Mouse (Mus musculus) stomach, embryonic 14.5 days (tissue): ENCODE data around the gene Mllt6. TPM values are rescaled to one million over a fixed set of nuclear protein-coding genes. Genes with fewer than 3 reads are reported as not detected.

ENCODE experiments used
- ATAC-seq: fragments of 200-750 bp; cut with Nextera tagmentation; 2 replicates; pipeline ENCODE4 v1.8.0; 2017; ENCODE audit warnings: low read depth, moderate TSS enrichment; ENCODE audit not compliant: insufficient number of reproducible peaks, insufficient read depth, low FRiP score
- H3K27ac ChIP-seq: fragments of 300-500 bp; sonication (generic); 2 replicates; pipeline ENCODE4 v1.5.1; 2014; ENCODE audit warnings: mild to moderate bottlenecking, low read length, moderate library complexity, mixed read lengths
- H3K27me3 ChIP-seq: fragments of 300-500 bp; sonication (generic); 2 replicates; pipeline ENCODE4 v1.6.1; 2014; ENCODE audit warnings: low read length, control low read depth, mixed read lengths; ENCODE audit not compliant: control insufficient read depth, insufficient read depth
- H3K36me3 ChIP-seq: fragments of 300-500 bp; sonication (generic); 2 replicates; pipeline ENCODE4 v1.6.1; 2014; ENCODE audit warnings: mild to moderate bottlenecking, control low read depth, low read length, moderate library complexity, mixed read lengths; ENCODE audit not compliant: control insufficient read depth, insufficient read depth
- H3K4me1 ChIP-seq: fragments of 300-500 bp; sonication (generic); 2 replicates; pipeline ENCODE4 v1.6.1; 2014; ENCODE audit warnings: low read length, control low read depth, mixed read lengths; ENCODE audit not compliant: control insufficient read depth, insufficient read depth
- H3K4me2 ChIP-seq: fragments of 300-500 bp; sonication (generic); replicated peaks from 2 replicates; pipeline ENCODE4 v1.6.1; 2014; ENCODE audit warnings: low read depth, low read length, control low read depth
- H3K4me3 ChIP-seq: fragments of 300-500 bp; sonication (generic); 2 replicates; pipeline ENCODE4 v1.5.1; 2014; ENCODE audit warnings: low read depth, low read length, control low read depth
- H3K9ac ChIP-seq: fragments of 300-500 bp; sonication (generic); replicated peaks from 2 replicates; pipeline ENCODE4 v1.6.1; 2014; ENCODE audit warnings: low read depth, mild to moderate bottlenecking, control low read depth, low read length, moderate library complexity, mixed read lengths
- H3K9me3 ChIP-seq: fragments of 300-500 bp; sonication (generic); 2 replicates; pipeline ENCODE4 v1.6.1; 2016; ENCODE audit warnings: low read depth, low read length, control low read depth; ENCODE audit not compliant: control insufficient read depth
- WGBS: fragments of 180-500 bp; shearing (Covaris S2); extraction: QIAGEN DNeasy Blood & Tissue Kit; methylation state at CpG from one replicate; pipeline ENCODE4 v1.1.7; 2014; 5-methylcytosine and 5-hydroxymethylcytosine counted together
- polyA plus RNA-seq: library from polyadenylated mRNA; unstranded; fragments of >200 nt; fragmentation: Nextera tagmentation; extraction: Ambion mirVana; gene quantifications from 2 replicates; pipeline ENCODE4 v1.2.1, GENCODE M21; 2014

Gene Mllt6
- polyA plus RNA-seq, 1 experiment from 2014 or later = 4.3 TPM

DNA sequence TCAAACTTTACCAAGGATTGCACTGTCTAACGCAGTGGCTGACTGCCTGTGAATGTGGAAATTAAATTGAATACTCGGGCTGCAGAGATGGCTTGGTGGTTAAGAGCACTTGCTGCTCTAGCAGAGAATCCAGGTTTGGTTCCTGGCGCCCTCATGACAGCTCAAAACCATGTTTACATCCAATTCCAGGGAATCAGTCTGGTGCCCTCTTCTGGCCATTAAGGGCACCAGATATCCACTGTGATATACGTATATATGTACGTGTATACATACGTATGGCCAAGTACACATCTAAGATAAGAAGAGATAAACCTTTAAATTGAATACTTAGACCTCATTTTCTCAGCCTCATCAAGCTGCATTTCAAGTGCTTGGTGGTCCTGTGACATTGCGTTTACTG, 3.0 kb downstream of the Mllt6 start:
- no peaks in the 10 kb centered on the region for H3K27me3 ChIP-seq
- H3K4me1 ChIP-seq = peaks cover 31% of the 10 kb centered on the region
- H3K4me2 ChIP-seq = no peak overlapping the region
- 91% methylated on average over 7 of the region's 7 CpGs for WGBS
- no peaks in the 10 kb centered on the region for H3K9me3 ChIP-seq
- no peak overlapping the region; the same call in 1 of the 2 replicates for H3K27ac ChIP-seq
- H3K9ac ChIP-seq = no peak overlapping the region
- H3K36me3 ChIP-seq = peaks cover 49% of the 10 kb centered on the region
- ATAC-seq = no peak
- H3K4me3 ChIP-seq = no peak overlapping the region

DNA sequence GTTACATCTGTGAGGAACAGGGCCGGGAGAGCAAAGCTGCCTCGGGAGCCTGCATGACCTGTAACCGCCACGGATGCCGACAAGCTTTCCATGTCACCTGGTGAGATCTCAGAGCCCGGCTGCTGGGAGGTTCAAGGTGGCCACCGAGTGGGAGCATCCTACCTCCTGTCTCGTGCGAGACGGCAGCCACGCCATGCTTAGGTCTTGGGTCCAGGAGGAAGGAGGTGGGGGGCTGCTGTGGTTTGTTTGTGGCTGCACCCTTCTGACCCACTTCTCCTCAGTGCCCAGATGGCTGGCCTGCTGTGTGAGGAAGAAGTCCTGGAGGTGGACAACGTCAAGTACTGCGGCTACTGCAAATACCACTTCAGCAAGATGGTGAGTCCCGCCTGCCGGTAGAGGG, 3.6 kb downstream of the Mllt6 start:
- Histone ChIP-seq H3K4me2 (no peak overlapping the region), H3K36me3 (peaks cover 53% of the 10 kb centered on the region), H3K27me3 (no peaks in the 10 kb centered on the region), H3K9me3 (no peaks in the 10 kb centered on the region), H3K9ac (no peak overlapping the region), H3K4me3 (no peak overlapping the region), H3K4me1 (peaks cover 25% of the 10 kb centered on the region), H3K27ac (no peak overlapping the region)
- no peak for ATAC-seq
- WGBS = 86% methylated on average over 15 of the region's 15 CpGs

DNA sequence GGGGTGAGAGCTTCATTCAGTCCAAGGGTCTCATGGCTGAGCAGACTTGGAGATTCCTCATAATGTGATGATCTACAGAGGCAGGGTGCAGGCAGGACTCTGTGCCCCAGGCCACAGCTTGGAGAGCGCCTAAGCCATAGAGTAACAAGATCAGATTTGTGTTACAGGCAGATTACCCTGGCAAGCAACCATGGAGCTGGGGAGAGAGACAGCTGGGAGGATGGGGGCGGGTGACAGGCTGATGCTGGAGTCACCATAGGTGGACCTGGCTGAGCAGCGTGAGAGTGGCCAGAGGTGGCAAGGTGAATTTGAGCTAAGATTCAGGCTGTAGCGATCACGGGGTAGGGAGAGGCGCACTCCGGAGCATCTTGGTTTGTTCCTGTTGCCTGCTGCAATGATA, 4.9 kb downstream of the Mllt6 start:
- WGBS = 85% methylated on average over 7 of the region's 7 CpGs
- no peaks in the 10 kb centered on the region for H3K9me3 ChIP-seq
- no peak overlapping the region for H3K27ac ChIP-seq
- ATAC-seq = no peak
- H3K4me2 ChIP-seq = no peak overlapping the region
- H3K4me1 ChIP-seq = peaks cover 19% of the 10 kb centered on the region
- no peak overlapping the region for H3K4me3 ChIP-seq
- H3K9ac ChIP-seq = no peak overlapping the region
- no peaks in the 10 kb centered on the region for H3K27me3 ChIP-seq
- H3K36me3 ChIP-seq = peaks cover 65% of the 10 kb centered on the region

DNA sequence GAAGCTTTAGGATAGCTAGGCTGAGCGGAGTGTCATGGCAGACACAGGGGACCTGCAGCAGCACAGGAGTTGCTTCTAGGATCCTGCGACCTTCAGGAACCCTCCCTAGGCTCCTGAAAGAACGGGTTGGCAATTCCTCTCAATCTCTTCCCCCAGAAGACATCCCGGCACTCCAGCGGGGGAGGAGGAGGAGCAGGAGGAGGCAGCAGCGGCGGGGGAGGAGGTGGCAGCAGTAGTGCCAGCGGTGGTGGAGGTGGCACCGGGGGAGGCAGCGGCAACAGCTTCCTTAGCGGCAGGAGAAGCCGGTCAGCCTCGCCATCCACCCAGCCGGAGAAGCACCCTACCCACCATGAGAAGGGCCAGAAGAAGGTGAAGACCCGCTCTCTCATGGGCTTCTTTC, 6.1 kb downstream of the Mllt6 start:
- Histone ChIP-seq H3K4me1 (peaks cover 19% of the 10 kb centered on the region), H3K9me3 (no peaks in the 10 kb centered on the region), H3K4me2 (no peak overlapping the region), H3K27me3 (no peaks in the 10 kb centered on the region), H3K27ac (peak overlapping the region; percentile 33; the same call in 1 of the 2 replicates), H3K36me3 (peaks cover 76% of the 10 kb centered on the region), H3K4me3 (no peak overlapping the region), H3K9ac (no peak overlapping the region; the same call in 1 of the 2 replicates)
- 63% methylated on average over 14 of the region's 15 CpGs for WGBS
- no peak for ATAC-seq

DNA sequence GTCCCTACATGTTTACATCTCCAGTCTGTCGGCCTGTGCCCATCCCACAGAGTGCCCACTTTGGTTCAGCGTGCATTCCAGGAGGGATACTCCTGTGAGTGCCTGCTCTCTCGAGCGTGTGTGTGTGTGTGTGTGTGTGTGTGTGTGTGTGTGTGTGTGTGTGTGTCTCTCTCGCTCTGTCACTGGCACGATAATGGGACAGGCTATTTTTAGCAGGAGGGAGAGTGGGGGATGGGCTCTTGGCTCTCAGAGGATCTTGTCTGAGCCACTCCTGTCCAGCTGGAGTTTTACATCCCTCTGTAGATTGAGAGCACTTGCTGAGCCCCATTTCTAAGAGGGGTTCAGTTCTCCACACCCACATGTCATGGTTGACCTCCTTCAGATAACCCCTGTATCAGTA, 6.6 kb downstream of the Mllt6 start:
- Histone ChIP-seq H3K4me1 (peaks cover 14% of the 10 kb centered on the region), H3K27ac (peak overlapping the region; percentile 33; the same call in 1 of the 2 replicates), H3K36me3 (peaks cover 81% of the 10 kb centered on the region), H3K9me3 (no peaks in the 10 kb centered on the region), H3K4me2 (no peak overlapping the region), H3K4me3 (no peak overlapping the region), H3K27me3 (no peaks in the 10 kb centered on the region), H3K9ac (no peak overlapping the region)
- 17% methylated on average over 6 of the region's 6 CpGs for WGBS
- ATAC-seq = no peak

DNA sequence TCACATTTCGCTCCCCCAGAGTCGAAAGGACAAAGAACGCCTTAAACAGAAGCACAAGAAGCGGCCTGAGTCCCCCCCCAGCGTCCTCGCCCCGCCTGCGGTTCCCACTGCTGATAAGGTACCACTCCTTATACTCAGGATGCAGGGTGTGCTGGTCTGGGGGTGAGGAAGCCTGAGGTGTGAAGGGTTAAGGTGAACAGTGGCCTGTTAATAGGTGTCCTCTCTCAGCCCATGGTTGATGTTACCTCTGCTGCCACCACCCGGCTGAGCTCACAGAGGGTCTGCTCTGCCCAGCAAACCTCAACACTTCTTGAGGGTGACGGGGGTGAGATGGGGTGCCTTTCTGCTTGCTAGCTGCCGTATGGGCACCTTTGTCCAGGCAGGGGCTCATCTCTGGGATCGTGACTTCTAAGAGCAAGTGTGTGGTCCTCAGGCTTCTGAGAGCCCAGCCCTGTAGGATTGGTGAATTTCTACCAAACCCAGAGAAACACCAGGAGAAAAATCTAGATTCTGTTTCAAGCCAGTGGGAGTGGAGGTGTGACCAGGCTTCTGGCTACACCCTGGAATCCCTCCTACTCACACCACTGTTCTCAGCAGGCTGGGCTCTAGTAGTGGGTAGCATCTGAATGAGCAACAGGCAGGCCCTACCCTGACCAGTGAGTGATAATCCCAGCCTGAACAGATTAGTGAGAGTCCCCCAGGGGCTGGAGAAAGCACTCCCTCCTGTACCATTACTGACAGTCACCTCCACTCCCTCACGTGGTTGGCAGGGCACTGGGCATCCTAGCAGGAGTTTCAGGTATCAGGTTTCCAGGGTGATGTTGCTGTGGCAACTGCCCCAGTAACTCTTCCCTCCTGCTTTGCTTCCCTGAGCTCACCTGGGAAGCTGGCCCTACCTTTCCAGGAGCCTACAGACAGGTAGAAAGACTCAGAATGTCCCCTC, 7.3 kb downstream of the Mllt6 start:
- Histone ChIP-seq H3K9me3 (no peaks in the 10 kb centered on the region), H3K4me1 (peaks cover 11% of the 10 kb centered on the region), H3K36me3 (peaks cover 84% of the 10 kb centered on the region), H3K9ac (no peak overlapping the region), H3K27me3 (no peaks in the 10 kb centered on the region), H3K4me3 (no peak overlapping the region), H3K4me2 (no peak overlapping the region), H3K27ac (no peak overlapping the region)
- 62% methylated on average over 13 of the region's 13 CpGs for WGBS
- ATAC-seq = no peak

DNA sequence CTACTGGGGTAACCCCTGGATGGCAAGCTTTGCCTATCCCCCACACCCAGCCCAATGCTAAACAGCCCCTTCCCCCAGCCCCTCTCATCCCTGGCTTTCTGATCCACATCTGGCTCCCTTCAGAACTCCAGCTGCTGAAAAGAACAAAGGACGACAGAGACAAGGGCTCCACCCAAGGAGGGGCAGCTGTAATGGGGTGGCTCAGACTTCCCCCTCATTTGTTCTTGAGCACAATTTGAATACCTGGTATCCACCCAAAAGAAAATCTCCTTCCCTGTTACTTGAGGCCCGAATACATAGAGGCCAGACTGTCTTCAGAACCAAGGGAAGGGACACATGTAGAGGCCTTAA, 7.9 kb downstream of the Mllt6 start:
- Histone ChIP-seq H3K9ac (no peak overlapping the region), H3K4me3 (no peak overlapping the region), H3K9me3 (no peaks in the 10 kb centered on the region), H3K36me3 (peaks cover 84% of the 10 kb centered on the region), H3K27ac (no peak overlapping the region), H3K4me1 (peaks cover 11% of the 10 kb centered on the region), H3K4me2 (no peak overlapping the region), H3K27me3 (no peaks in the 10 kb centered on the region)
- no peak for ATAC-seq
- 45% methylated on average over 2 of the region's 2 CpGs for WGBS

DNA sequence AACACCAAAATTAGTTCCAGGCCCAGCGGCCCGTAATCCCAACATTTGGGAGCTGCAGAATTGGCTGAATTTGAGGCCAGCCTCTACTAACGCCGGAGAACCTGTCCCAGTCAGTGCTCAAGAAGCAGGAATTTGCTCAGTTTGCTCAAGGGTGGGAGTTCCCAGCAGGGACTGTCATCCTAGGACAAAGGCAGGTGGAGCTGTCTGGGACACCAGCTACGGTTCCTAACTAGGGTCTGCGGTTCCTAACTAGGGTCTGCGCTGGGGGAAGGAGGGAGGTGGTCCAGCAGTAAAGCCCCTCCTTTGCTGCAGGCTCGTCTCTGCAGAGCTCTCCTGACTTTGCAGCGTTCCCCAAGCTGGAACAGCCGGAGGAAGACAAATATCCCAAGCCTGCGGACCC, 9.9 kb downstream of the Mllt6 start:
- Histone ChIP-seq H3K27ac (no peak overlapping the region), H3K4me2 (no peak overlapping the region), H3K36me3 (peaks cover 82% of the 10 kb centered on the region), H3K27me3 (no peaks in the 10 kb centered on the region), H3K4me3 (no peak overlapping the region), H3K4me1 (peaks cover 11% of the 10 kb centered on the region), H3K9me3 (no peaks in the 10 kb centered on the region), H3K9ac (no peak overlapping the region)
- whole genome bisulfite sequencing = 74% methylated on average over 11 of the region's 11 CpGs
- no peak for ATAC-seq
